Mouse (Mus musculus): Measurements from ENCODE around the gene Uck2. TPM values are rescaled to one million over a fixed set of nuclear protein-coding genes. Genes with fewer than 3 reads are reported as not detected.

Gene Uck2
- polyA plus RNA-seq, 1 experiment from 2014 or later: 48.9 TPM

DNA sequence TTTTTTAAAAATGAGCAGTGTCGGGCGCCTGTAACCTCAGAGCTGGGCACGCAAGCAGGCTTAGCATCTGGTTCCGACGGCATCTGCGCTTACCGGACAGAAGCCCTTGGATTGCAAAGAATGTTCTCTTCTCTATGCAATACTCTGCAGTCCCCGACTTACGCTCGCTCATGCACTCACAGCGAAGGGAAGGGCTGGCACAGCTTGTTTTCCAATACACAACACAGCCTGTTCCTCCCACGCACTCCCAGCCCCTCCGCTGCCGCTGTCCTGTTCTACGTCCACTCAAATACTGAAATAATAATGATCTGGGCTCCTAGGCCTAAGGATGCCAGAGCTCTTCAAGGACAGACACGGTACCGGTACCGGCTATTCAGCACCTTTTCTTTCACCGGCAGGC lies 35.9 kb downstream of the Uck2 start:
- H3K36me3 ChIP-seq (ENCODE audit: control insufficient read depth, insufficient read depth, low read length): no peaks in the 10 kb centered on the region
- WGBS: 83% methylated on average over 19 of the region's 19 CpGs
- no peak for ATAC-seq

DNA sequence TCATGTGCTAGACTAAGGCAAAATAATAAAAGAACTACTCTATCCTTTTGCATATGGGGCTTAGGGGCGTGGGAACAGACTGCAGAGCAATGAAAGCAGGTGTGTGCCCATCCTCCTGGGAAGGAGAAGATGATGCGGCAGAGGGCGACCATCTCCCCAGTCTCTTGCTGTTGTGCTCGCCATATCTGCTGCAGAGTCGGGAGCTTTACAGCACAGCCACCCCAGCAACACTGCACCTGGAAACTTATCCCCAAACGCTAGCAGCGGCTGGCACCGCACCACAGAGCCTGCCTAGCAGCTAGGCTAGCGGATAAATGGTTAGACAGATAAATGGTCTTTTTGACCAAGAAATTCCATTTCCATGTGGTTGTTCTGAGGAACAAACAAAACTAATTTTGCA lies 37.2 kb downstream of the Uck2 start:
- H3K4me3 ChIP-seq (ENCODE audit: low read depth, low read length): no peak overlapping the region
- H3K9ac ChIP-seq (ENCODE audit: low read depth, low read length): no peak overlapping the region
- no peaks in the 10 kb centered on the region for H3K9me3 ChIP-seq (replicated peaks; ENCODE audit: control insufficient read depth, low read length, poor library complexity, severe bottlenecking)
- peaks cover 4% of the 10 kb centered on the region for H3K4me1 ChIP-seq (ENCODE audit: control insufficient read depth, insufficient read depth, low read length)
- no peak for ATAC-seq
- WGBS: 72% methylated on average over 9 of the region's 9 CpGs
- no peaks in the 10 kb centered on the region for H3K36me3 ChIP-seq (ENCODE audit: control insufficient read depth, insufficient read depth, low read length)
- H3K4me2 ChIP-seq (ENCODE audit: low read length): no peak overlapping the region
- H3K27me3 ChIP-seq (ENCODE audit: control insufficient read depth, insufficient read depth, low read depth, low read length): no peaks in the 10 kb centered on the region
- no peak overlapping the region for H3K27ac ChIP-seq (ENCODE audit: low read length)

More for the DNA sequence above, 35.9 kb downstream of the Uck2 start:
- no peak overlapping the region for H3K4me2 ChIP-seq (ENCODE audit: low read length)
- H3K4me3 ChIP-seq (ENCODE audit: low read depth, low read length): no peak overlapping the region
- H3K9ac ChIP-seq (ENCODE audit: low read depth, low read length): no peak overlapping the region
- H3K9me3 ChIP-seq (replicated peaks; ENCODE audit: control insufficient read depth, low read length, poor library complexity, severe bottlenecking): no peaks in the 10 kb centered on the region
- peaks cover 4% of the 10 kb centered on the region for H3K4me1 ChIP-seq (ENCODE audit: control insufficient read depth, insufficient read depth, low read length)
- H3K27me3 ChIP-seq (ENCODE audit: control insufficient read depth, insufficient read depth, low read depth, low read length): no peaks in the 10 kb centered on the region
- H3K27ac ChIP-seq (ENCODE audit: low read length): no peak overlapping the region

DNA sequence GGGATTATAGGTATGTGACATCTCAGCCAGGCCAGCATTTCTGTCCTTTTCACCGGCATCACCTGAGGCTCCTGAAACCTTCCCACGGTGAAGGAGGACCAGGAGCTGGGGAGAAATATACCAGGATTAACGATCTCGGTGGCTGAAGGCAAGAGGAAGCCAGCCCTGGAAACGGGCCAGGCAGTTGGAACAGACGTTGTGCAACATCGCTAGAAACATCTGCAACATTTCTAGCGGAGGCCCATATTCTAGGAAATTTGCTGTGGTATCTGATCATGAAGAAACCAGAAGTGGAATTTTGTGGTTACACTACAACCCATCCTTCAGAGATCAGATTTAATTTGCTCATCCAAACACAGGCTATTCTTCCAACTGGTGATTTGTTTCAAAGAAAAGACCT lies 38.1 kb downstream of the Uck2 start:
- Histone ChIP-seq H3K9ac (ENCODE audit: low read depth, low read length) (no peak overlapping the region), H3K36me3 (ENCODE audit: control insufficient read depth, insufficient read depth, low read length) (no peaks in the 10 kb centered on the region), H3K9me3 (replicated peaks; ENCODE audit: control insufficient read depth, low read length, poor library complexity, severe bottlenecking) (no peaks in the 10 kb centered on the region), H3K27ac (ENCODE audit: low read length) (no peak overlapping the region), H3K4me3 (ENCODE audit: low read depth, low read length) (no peak overlapping the region), H3K4me2 (ENCODE audit: low read length) (no peak overlapping the region), H3K27me3 (ENCODE audit: control insufficient read depth, insufficient read depth, low read depth, low read length) (no peaks in the 10 kb centered on the region), H3K4me1 (ENCODE audit: control insufficient read depth, insufficient read depth, low read length) (peaks cover 10% of the 10 kb centered on the region)
- no peak for ATAC-seq
- 67% methylated on average over 8 of the region's 8 CpGs for WGBS

DNA sequence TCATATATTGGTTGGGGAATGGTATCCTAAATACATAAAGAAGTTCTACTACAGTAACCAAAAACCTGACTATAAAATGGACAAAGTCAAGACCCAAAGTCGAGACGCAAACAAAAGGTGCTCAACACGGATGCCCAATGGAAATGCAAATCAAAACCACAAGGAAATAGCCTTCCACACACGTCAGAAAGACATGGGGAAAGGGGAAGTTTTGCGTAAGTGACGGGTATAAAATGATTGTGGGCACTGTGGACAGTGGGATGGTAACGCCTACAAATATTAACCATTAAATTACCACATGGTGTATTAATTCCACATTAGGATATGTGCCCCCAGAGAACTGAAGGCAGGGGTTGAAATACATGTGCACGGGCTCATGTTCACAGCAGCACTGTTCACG lies 38.8 kb downstream of the Uck2 start:
- H3K9ac ChIP-seq (ENCODE audit: low read depth, low read length): no peak overlapping the region
- peaks cover 10% of the 10 kb centered on the region for H3K4me1 ChIP-seq (ENCODE audit: control insufficient read depth, insufficient read depth, low read length)
- no peaks in the 10 kb centered on the region for H3K36me3 ChIP-seq (ENCODE audit: control insufficient read depth, insufficient read depth, low read length)
- no peak overlapping the region for H3K4me2 ChIP-seq (ENCODE audit: low read length)
- H3K9me3 ChIP-seq (replicated peaks; ENCODE audit: control insufficient read depth, low read length, poor library complexity, severe bottlenecking): no peaks in the 10 kb centered on the region
- H3K27ac ChIP-seq (ENCODE audit: low read length): no peak overlapping the region
- WGBS: 77% methylated on average over 9 of the region's 9 CpGs
- H3K27me3 ChIP-seq (ENCODE audit: control insufficient read depth, insufficient read depth, low read depth, low read length): no peaks in the 10 kb centered on the region
- no peak overlapping the region for H3K4me3 ChIP-seq (ENCODE audit: low read depth, low read length)
- no peak for ATAC-seq

DNA sequence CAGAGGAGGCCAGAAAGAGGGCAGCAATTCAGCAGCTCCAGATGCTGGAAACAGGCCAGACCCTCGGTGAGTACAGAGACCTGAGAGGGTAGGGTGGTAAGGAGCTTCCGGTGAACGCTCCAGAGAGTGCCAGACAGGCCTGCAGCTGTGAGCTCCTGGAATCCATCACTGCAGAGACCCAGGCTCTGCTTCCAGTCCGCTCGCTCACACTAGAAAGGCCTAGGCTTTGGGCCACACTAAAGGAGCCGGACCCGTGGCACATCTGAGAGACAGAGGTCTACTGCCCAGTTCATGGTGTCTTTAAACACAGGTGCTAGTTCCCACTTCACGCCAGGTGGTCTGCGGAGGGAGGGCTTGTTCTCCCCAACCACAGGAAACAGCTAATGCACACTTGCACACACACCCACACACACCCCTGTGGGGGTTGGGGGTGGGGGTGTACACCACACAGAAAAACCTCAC lies 39.9 kb downstream of the Uck2 start:
- H3K9me3 ChIP-seq (replicated peaks; ENCODE audit: control insufficient read depth, low read length, poor library complexity, severe bottlenecking): no peaks in the 10 kb centered on the region
- no peak overlapping the region for H3K9ac ChIP-seq (ENCODE audit: low read depth, low read length)
- H3K27me3 ChIP-seq (ENCODE audit: control insufficient read depth, insufficient read depth, low read depth, low read length): no peaks in the 10 kb centered on the region
- ATAC-seq: no peak
- 79% methylated on average over 9 of the region's 9 CpGs for WGBS
- H3K4me2 ChIP-seq (ENCODE audit: low read length): no peak overlapping the region
- no peak overlapping the region for H3K4me3 ChIP-seq (ENCODE audit: low read depth, low read length)
- H3K36me3 ChIP-seq (ENCODE audit: control insufficient read depth, insufficient read depth, low read length): no peaks in the 10 kb centered on the region
- H3K4me1 ChIP-seq (ENCODE audit: control insufficient read depth, insufficient read depth, low read length): peaks cover 15% of the 10 kb centered on the region
- H3K27ac ChIP-seq (ENCODE audit: low read length): no peak overlapping the region

DNA sequence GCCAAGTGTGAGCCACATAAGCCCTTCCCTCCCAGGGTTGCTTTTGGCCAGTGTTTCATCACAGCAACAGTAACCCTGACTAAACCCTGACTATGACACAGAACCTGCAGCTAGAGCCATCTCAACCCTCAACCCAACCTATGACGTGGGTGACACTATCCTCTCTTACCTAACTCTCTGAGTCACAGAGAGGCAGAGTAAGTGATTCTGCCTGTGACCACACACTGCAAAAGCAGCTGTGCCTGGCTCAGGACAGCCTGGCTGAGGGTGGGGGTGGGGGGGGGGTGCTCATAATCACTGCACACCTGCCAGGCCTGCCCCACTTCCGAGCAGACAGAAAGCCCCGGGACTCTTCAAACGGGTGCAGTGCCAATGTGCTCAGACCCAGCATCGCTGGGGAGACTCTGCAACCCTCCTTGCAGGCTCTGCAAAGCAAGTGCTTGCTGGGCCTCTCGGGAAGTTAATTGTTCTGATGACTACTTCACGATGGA lies 42.9 kb downstream of the Uck2 start:
- Histone ChIP-seq H3K4me1 (ENCODE audit: control insufficient read depth, insufficient read depth, low read length) (peaks cover 16% of the 10 kb centered on the region), H3K27ac (ENCODE audit: low read length) (no peak overlapping the region), H3K9me3 (replicated peaks; ENCODE audit: control insufficient read depth, low read length, poor library complexity, severe bottlenecking) (no peaks in the 10 kb centered on the region), H3K4me2 (ENCODE audit: low read length) (no peak overlapping the region), H3K27me3 (ENCODE audit: control insufficient read depth, insufficient read depth, low read depth, low read length) (no peaks in the 10 kb centered on the region), H3K4me3 (ENCODE audit: low read depth, low read length) (no peak overlapping the region), H3K36me3 (ENCODE audit: control insufficient read depth, insufficient read depth, low read length) (no peaks in the 10 kb centered on the region), H3K9ac (ENCODE audit: low read depth, low read length) (no peak overlapping the region)
- no peak for ATAC-seq
- 31% methylated on average over 7 of the region's 7 CpGs for WGBS

DNA sequence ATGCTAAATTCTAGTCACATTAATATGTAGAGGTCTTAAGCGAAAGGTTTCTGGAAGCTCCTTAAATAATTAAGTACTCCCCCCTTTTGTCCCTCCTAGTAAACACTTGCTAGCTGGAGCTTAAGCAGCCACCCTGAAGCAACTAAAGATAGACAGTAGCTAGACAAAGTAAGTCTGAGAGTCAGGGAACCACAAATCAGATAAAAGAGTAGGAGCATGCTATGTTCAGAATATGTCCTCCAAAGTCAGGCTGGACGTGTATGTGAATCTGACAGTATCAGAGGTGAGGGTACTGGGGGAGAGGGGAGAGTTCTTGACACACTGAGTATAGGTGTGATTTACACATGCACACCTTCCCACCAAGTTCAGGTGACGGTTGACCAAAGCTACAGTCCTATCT lies 43.6 kb downstream of the Uck2 start:
- H3K9me3 ChIP-seq (replicated peaks; ENCODE audit: control insufficient read depth, low read length, poor library complexity, severe bottlenecking): no peaks in the 10 kb centered on the region
- 61% methylated on average over 3 of the region's 3 CpGs for WGBS
- H3K4me1 ChIP-seq (ENCODE audit: control insufficient read depth, insufficient read depth, low read length): peaks cover 16% of the 10 kb centered on the region
- H3K27me3 ChIP-seq (ENCODE audit: control insufficient read depth, insufficient read depth, low read depth, low read length): no peaks in the 10 kb centered on the region
- no peak for ATAC-seq
- no peak overlapping the region for H3K4me3 ChIP-seq (ENCODE audit: low read depth, low read length)
- no peak overlapping the region for H3K27ac ChIP-seq (ENCODE audit: low read length)
- 0 out of 2 replicates have a peak, but pooled peaks cover under 1% of the 10 kb centered on the region for H3K36me3 ChIP-seq (ENCODE audit: control insufficient read depth, insufficient read depth, low read length)
- H3K4me2 ChIP-seq (ENCODE audit: low read length): no peak overlapping the region
- no peak overlapping the region for H3K9ac ChIP-seq (ENCODE audit: low read depth, low read length)

DNA sequence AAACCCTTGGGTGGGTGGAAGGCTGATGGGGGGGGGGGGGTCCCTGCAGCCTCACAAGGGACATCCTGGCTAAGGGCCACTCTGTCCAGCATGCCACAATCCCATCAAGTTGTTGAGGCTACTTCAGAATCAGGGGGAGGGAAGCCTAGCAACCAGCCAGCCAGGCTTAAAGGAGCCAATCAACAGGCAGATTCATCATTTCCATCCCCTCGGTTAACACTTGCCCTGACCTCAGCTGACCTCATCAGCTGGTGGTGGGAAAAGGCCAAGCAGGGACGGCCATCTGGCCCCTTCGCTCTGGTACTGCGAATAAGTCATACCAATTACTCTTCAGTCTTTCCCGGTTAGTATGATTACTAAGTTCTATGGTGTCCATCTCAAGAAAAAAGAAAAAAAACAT lies 44.8 kb downstream of the Uck2 start:
- Histone ChIP-seq H3K27ac (ENCODE audit: low read length) (no peak overlapping the region), H3K4me1 (ENCODE audit: control insufficient read depth, insufficient read depth, low read length) (peaks cover 16% of the 10 kb centered on the region), H3K27me3 (ENCODE audit: control insufficient read depth, insufficient read depth, low read depth, low read length) (no peaks in the 10 kb centered on the region), H3K4me3 (ENCODE audit: low read depth, low read length) (no peak overlapping the region), H3K9me3 (replicated peaks; ENCODE audit: control insufficient read depth, low read length, poor library complexity, severe bottlenecking) (no peaks in the 10 kb centered on the region), H3K4me2 (ENCODE audit: low read length) (no peak overlapping the region), H3K36me3 (ENCODE audit: control insufficient read depth, insufficient read depth, low read length) (0 out of 2 replicates have a peak, but pooled peaks cover 2% of the 10 kb centered on the region), H3K9ac (ENCODE audit: low read depth, low read length) (no peak overlapping the region)
- 29% methylated on average over 5 of the region's 5 CpGs for WGBS
- ATAC-seq: no peak

DNA sequence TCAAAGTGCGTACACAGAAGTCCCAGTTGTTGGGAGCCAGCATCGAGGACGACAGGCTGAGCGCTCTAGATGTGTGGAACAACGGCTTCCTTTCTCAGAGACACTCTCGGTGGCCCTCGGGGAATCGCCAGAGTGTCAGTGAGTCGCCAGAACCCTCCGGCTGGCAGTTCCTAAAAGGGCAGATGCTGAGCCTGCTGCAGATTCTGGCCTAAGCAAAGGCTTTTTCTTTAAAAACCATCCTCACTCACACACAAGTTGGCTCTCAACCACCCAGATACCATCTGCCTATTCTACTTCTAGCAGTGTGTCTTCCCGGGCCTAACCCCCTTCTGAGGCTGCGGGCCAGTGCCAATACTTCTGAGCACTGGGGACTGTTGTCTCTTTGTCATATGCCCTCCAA lies 45.2 kb downstream of the Uck2 start:
- ATAC-seq: no peak
- no peak overlapping the region for H3K27ac ChIP-seq (ENCODE audit: low read length)
- WGBS: 49% methylated on average over 12 of the region's 12 CpGs

More for the DNA sequence above, 45.2 kb downstream of the Uck2 start:
- H3K36me3 ChIP-seq (ENCODE audit: control insufficient read depth, insufficient read depth, low read length): peaks cover 5% of the 10 kb centered on the region; the same call in 1 of the 2 replicates
- no peaks in the 10 kb centered on the region for H3K27me3 ChIP-seq (ENCODE audit: control insufficient read depth, insufficient read depth, low read depth, low read length)
- no peak overlapping the region for H3K4me2 ChIP-seq (ENCODE audit: low read length)
- no peaks in the 10 kb centered on the region for H3K9me3 ChIP-seq (replicated peaks; ENCODE audit: control insufficient read depth, low read length, poor library complexity, severe bottlenecking)
- no peak overlapping the region for H3K9ac ChIP-seq (ENCODE audit: low read depth, low read length)
- no peak overlapping the region for H3K4me3 ChIP-seq (ENCODE audit: low read depth, low read length)
- H3K4me1 ChIP-seq (ENCODE audit: control insufficient read depth, insufficient read depth, low read length): peaks cover 16% of the 10 kb centered on the region
